Mouse (Mus musculus): Measurements from ENCODE around the gene Phyhd1.

DNA sequence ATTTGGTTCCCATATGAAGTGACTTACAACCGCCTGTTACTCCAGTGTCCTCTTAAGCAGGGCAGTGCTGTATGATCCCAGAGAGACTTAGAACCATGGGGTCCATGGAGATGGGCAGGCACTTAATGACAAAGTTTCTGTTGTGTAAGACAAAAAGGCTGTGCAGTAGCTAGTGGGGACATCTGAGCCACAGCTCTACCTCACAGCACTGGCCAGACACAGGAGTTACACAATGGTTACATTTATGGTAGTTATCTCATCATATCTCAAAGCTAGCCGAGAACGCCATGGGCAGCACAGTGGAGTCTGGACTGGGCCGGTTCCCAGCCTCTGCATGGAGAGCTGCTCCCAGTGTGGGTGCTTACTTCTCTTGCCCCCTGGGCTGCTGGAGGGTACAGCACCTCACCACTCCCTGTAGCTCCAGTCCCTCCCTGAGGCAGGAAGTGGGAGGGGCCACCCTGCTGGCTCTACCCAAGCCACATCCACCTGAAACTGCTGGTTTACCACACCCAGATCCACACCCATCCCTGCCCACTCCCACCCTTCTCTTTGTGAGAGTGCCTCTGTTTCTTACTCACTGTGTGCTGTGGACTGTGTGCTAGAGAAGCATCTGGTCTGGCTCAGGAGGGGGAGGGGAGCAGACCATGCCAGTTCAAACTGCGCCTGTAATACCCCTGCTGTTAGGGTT lies 14.4 kb upstream of the Phyhd1 start:
- no peak for TF ChIP-seq CTCF (IDR thresholded peaks at IDR 0.05; ENCODE audit: low read depth, low read length)
- no peak for TF ChIP-seq TAL1 (conservative IDR thresholded peaks at IDR 0.05; ENCODE audit: low read depth, low read length)
- TF ChIP-seq GATA1 (IDR thresholded peaks at IDR 0.05; ENCODE audit: borderline replicate concordance, low read length) = no peak
- no peak for TF ChIP-seq POLR2AphosphoS5 (IDR thresholded peaks at IDR 0.05; ENCODE audit: insufficient replicate concordance, low read depth, low read length)

All from G1E (cell line).